Mouse (Mus musculus) macrophage (primary cell): ENCODE measurements around the gene Olfr639. TPM values are rescaled to one million over a fixed set of nuclear protein-coding genes. Genes with fewer than 3 reads are reported as not detected.
"Not testable (repeated sequence)": the region's sequence is repeated elsewhere in the genome, so short reads cannot be mapped to it uniquely, and the experiment has no call there.

Experiments
- H3K27ac ChIP-seq: fragments of 350-480 bp; formaldehyde crosslinking; 2 replicates; pipeline ENCODE4 v1.9.0; 2021
- H3K36me3 ChIP-seq: fragments of 350-480 bp; formaldehyde crosslinking; 2 replicates; pipeline ENCODE4 v1.9.0; 2021; ENCODE audit errors: inconsistent target
- H3K4me3 ChIP-seq: fragments of 350-480 bp; formaldehyde crosslinking; 2 replicates; pipeline ENCODE4 v1.9.0; 2021; ENCODE audit errors: inconsistent target
- H3K79me2 ChIP-seq: fragments of 350-480 bp; formaldehyde crosslinking; 2 replicates; pipeline ENCODE4 v1.9.0; 2021; ENCODE audit errors: inconsistent target
- WGBS: methylation state at CpG from one replicate; pipeline ENCODE4 v1.1.7; 2026; ENCODE audit warnings: inconsistent platforms; ENCODE audit not compliant: missing documents; 5-methylcytosine and 5-hydroxymethylcytosine counted together
- polyA plus RNA-seq: library from polyadenylated mRNA; stranded (reverse); fragments of 250-400 nt; gene quantifications from 3 replicates; pipeline ENCODE4 v1.2.4, GENCODE M21; 2018; ENCODE audit warnings: inconsistent platforms
- total RNA-seq, 78 experiments: library from RNA; depleted of rRNA; stranded (reverse); fragments of 250-400 nt; gene quantifications; 1 replicate in 9 of 78; 2 replicates in 24 of 78; 3 replicates in 43 of 78; 4 replicates in 2 of 78; pipeline ENCODE4 v1.2.4; 2018; ENCODE audit warnings: inconsistent platforms in 56 of 78

Olfr639 gene
- under 1 TPM in 12 of 26 experiments, not detected in 14; 0.08 to 0.27 (median 0.15) TPM for total RNA-seq (2018; cell fraction: chromatin; rRNA removed)
- total RNA-seq (2018; cell fraction: cytosol; rRNA removed), result not detected
- total RNA-seq (2018; cell fraction: nucleus; rRNA removed), result under 1 TPM in 2 of 26 experiments, not detected in 24; 0.07 to 0.12 TPM
- not detected in 3 replicates for polyA plus RNA-seq

DNA sequence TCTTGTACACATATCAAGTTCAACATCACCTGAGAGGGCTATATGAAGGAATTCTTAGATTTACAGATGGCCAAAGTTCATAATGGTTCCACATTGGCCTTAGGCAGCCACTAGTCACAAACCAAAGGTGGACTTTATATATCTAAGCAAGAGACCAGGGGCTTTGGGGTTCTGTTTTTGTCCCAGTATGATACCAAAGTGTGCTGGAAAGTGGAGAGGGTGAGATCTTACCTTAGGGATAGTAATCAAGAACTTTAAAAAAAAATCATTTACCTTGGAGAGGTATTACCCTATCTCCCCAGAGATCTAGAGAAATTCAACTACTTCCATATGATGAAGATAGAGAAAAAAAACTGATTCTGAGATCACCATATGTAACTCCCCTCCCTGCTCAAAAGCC, at the start of gene Olfr639:
Olfr639 (minus strand) TSS at position 101 of the 400 bp plus-strand sequence.
- Histone ChIP-seq H3K4me3 (no peak within 1 kb of the TSS), H3K27ac (no peak within 1 kb of the TSS), H3K79me2 (no peaks in the 10 kb centered on the region), H3K36me3 (no peaks in the 10 kb centered on the region)

GRCm38 (mm10) chr7:104061345-104061744, 44.2 kb upstream of the Olfr639 start, which contains the start of gene 4930516K23Rik:
TSS of gene 4930516K23Rik (minus strand) at chr7:104061445.
- WGBS, result 79% methylated on average over 2 of the region's 2 CpGs

DNA sequence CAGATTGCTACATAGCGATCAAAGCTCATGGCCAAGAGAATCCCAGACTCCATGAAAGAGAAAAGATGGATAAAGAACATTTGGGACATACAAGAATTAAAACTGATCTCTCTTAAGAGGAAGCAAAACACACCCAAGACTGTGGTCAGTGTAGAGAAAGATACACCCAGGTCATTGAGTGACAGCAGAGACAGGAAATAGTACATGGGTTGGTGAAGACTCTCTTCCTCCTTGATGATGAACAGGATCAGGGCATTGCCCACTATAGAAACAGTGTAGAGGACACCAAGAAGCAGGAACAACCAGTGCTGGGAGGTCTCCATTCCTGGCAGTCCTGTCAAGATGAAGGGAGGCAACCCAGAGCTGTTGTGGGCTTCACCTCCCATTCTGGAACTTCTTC, 42.1 kb upstream of the Olfr639 start:
- no peaks in the 10 kb centered on the region for H3K36me3 ChIP-seq
- no peaks in the 10 kb centered on the region for H3K79me2 ChIP-seq
- no peak overlapping the region for H3K27ac ChIP-seq
- no peak overlapping the region for H3K4me3 ChIP-seq
- whole genome bisulfite sequencing, result 100% methylated on average over 1 of the region's 1 CpGs

More at GRCm38 (mm10) chr7:104061345-104061744, 44.2 kb upstream of the Olfr639 start, which contains the start of gene 4930516K23Rik:
- no peak within 1 kb of the TSS for H3K27ac ChIP-seq
- no peak within 1 kb of the TSS for H3K4me3 ChIP-seq
- no peaks in the 10 kb centered on the region for H3K79me2 ChIP-seq
- no peaks in the 10 kb centered on the region for H3K36me3 ChIP-seq

- no peaks in the 10 kb centered on the region for H3K79me2 ChIP-seq
- no peak within 1 kb of the TSS for H3K27ac ChIP-seq
- no peaks in the 10 kb centered on the region for H3K36me3 ChIP-seq
- H3K4me3 ChIP-seq, result no peak within 1 kb of the TSS
- 82% methylated on average over 1 of the region's 1 CpGs for WGBS
Observed at GRCm38 (mm10) chr7:104052566-104052965, 35.5 kb upstream of the Olfr639 start, which contains the start of gene Olfr642. TSS of gene Olfr642 (minus strand) at chr7:104052666.

- no peaks in the 10 kb centered on the region for H3K79me2 ChIP-seq
- no peaks in the 10 kb centered on the region for H3K36me3 ChIP-seq
- H3K4me3 ChIP-seq, result no peak overlapping the region
- 62% methylated on average over 4 of the region's 4 CpGs for WGBS
- H3K27ac ChIP-seq, result no peak overlapping the region
Observed at GRCm38 (mm10) chr7:104050745-104051144, 33.6 kb upstream of the Olfr639 start.

DNA sequence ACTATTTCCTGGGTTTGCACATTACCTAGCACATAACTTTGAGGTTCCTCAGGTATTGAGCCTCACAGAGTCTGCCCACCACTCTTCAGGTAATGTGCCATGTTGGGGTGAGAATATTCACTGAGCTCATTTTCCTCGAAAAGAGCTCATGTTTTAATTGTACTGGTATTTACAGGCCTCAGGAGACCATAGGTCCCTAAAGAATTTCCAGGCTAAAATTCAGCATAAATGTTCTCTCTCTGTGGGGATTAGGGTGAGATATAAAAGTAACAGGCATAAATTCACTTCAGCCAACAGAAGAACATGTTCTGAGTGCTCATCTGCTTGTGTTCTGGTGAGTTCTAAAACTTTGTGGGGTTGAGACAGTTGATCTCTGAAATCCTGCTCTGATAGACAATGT, 18.0 kb upstream of the Olfr639 start, which contains the start of gene Olfr641:
Olfr641 (plus strand) TSS at position 301 of the 400 bp plus-strand sequence.
- Histone ChIP-seq H3K36me3 (no peaks in the 10 kb centered on the region), H3K4me3 (no peak within 1 kb of the TSS), H3K27ac (no peak within 1 kb of the TSS), H3K79me2 (no peaks in the 10 kb centered on the region)
- 100% methylated on average over 1 of the region's 1 CpGs for WGBS

DNA sequence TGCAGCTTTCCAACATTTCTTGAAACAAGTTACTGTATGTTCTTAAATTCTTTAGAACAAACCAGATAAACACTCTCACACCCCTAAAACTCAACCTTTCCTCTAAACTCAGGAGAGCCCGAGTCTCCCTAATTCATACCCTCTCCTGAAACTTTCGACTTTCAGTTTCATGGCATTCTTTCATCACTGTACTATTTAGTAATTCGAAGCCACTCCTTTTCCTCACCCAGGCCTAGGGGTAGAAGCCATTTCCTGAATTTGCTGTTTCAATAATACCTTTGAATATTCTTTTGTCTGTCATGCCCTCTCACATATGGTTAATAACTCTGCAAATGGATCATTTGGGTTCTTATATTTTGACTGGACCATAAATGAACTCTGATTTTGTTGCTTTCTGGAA, 9.9 kb upstream of the Olfr639 start:
- Histone ChIP-seq H3K36me3 (no peaks in the 10 kb centered on the region), H3K4me3 (no peak overlapping the region), H3K27ac (no peak overlapping the region), H3K79me2 (no peaks in the 10 kb centered on the region)
- WGBS, result 29% methylated on average over 3 of the region's 3 CpGs

GRCm38 (mm10) chr7:104025473-104025872, 8.4 kb upstream of the Olfr639 start, which contains the start of gene Olfr640:
TSS of gene Olfr640 (minus strand) at chr7:104025573.
- WGBS, result 91% methylated on average over 6 of the region's 6 CpGs

DNA sequence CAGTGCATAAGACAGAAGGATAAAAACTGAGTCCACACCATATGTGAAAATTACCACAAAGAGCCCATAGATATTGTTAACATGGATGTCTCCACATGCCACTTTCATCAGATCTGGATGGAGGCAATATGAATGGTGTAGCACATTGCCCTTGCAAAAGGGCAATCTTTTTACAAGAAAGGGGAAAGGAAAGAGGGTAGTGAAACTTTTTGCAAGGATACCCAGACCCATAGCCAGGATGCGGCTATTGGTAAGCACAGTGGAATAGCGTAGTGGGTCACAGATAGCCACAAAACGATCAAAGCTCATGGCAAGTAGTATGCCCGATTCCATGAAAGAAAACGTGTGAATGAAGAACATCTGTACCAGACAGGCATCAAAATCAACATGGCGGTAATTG, 4.5 kb upstream of the Olfr639 start:
- Histone ChIP-seq H3K36me3 (no peaks in the 10 kb centered on the region), H3K27ac (no peak overlapping the region), H3K79me2 (no peaks in the 10 kb centered on the region), H3K4me3 (no peak overlapping the region)
- WGBS, result 65% methylated on average over 6 of the region's 6 CpGs

More at GRCm38 (mm10) chr7:104025473-104025872, 8.4 kb upstream of the Olfr639 start, which contains the start of gene Olfr640:
- H3K36me3 ChIP-seq, result no peaks in the 10 kb centered on the region
- no peaks in the 10 kb centered on the region for H3K79me2 ChIP-seq
- no peak within 1 kb of the TSS for H3K4me3 ChIP-seq
- no peak within 1 kb of the TSS for H3K27ac ChIP-seq

GRCm38 (mm10) chr7:104018953-104019352, 1.9 kb upstream of the Olfr639 start:
- no peaks in the 10 kb centered on the region for H3K79me2 ChIP-seq
- no peak overlapping the region for H3K27ac ChIP-seq
- no peak overlapping the region for H3K4me3 ChIP-seq
- H3K36me3 ChIP-seq, result no peaks in the 10 kb centered on the region
- 60% methylated on average over 1 of the region's 1 CpGs for WGBS

DNA sequence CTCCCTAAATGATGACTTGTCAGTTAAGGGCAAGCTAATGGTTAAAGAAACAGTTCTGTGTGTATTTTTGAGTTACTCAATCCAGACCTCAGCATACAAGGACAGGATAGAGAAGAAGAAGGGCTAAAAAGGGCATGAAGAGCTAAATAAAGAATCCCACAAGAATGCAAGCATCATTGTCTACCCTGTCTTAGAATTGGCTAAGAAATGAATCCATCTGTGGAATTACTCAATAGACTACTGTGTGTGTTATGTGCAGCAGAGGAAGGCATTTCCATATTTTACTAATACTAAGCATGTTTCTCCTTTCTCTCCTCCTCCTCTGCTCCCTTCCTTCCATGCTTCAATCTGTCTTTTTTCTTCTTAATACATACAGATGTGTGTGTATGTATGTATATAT, 18.0 kb downstream of the Olfr639 start:
- Histone ChIP-seq H3K36me3 (no peaks in the 10 kb centered on the region), H3K4me3 (no peak overlapping the region), H3K27ac (no peak overlapping the region), H3K79me2 (no peaks in the 10 kb centered on the region)

DNA sequence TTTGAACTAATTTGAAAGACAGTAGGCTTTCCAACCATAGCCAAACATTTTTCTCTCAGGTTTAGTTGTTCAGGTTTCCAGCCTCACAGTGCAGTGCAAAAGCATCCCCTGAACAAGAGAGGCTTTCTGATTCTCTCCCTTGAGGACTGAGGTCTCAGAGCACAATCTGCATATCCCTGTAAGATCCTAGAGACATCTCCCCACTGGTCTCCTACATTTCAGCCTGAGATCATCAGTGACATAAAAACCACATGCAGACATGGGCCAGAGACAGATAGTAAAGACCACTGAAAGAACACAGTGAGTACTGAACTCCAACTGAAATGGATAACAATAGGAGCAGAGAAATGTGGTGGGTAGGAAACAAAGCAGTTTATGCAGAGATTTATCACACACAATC, 18.7 kb downstream of the Olfr639 start, which contains the start of gene Olfr638:
Olfr638 (plus strand) TSS at position 301 of the 400 bp plus-strand sequence.
- no peaks in the 10 kb centered on the region for H3K36me3 ChIP-seq
- H3K27ac ChIP-seq, result no peak within 1 kb of the TSS
- H3K79me2 ChIP-seq, result no peaks in the 10 kb centered on the region
- no peak within 1 kb of the TSS for H3K4me3 ChIP-seq

DNA sequence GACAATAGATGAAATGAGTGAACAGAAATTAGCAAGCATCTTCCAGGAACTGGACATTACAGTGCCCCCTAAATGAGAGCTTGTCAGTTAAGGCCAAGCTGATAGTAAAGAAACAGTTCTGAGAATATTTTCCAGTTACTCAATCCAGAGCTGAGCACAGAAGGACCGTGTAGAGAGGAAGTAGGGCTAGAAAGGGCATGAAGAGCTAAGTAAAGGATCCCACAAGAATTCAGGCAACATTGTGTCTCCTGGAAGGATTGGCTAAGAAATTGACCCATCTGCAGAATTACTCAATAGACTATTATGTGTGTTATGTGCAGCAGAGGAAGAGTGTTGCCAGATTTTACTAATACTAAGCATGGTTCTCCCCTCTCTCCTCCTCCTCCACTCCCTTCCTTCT, 45.3 kb downstream of the Olfr639 start:
- Histone ChIP-seq H3K79me2 (no peaks in the 10 kb centered on the region), H3K36me3 (no peaks in the 10 kb centered on the region), H3K4me3 (no peak overlapping the region), H3K27ac (no peak overlapping the region)
- WGBS, result 6% methylated on average over 1 of the region's 1 CpGs

DNA sequence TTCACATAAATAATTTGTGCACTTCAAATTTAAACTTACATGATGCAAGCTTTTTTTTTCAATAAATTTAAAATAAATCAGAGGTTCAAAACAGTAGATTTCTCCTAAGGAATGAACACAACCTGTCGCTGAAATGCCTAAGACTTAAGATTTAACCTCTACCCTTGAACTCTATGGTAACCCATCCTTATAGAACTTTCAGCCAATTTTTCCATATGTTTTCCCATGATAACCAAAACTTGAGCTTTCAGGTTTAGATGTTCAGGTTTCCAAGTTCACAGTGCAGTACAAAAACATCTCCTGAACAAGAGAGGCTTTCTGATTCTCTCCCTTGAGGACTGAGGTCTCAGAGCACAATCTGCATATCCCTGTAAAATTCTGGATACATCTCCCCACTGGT, 46.3 kb downstream of the Olfr639 start, which contains the start of gene Olfr635:
Olfr635 (plus strand) TSS at position 301 of the 400 bp plus-strand sequence.
- Histone ChIP-seq H3K27ac (no peak within 1 kb of the TSS), H3K4me3 (no peak within 1 kb of the TSS), H3K36me3 (no peaks in the 10 kb centered on the region), H3K79me2 (no peaks in the 10 kb centered on the region)
- WGBS, result 90% methylated on average over 1 of the region's 1 CpGs

- H3K36me3 ChIP-seq, H3K4me3 ChIP-seq, H3K27ac ChIP-seq, H3K79me2 ChIP-seq: not testable (repeated sequence)
- WGBS, result 96% methylated on average over 22 of the region's 22 CpGs
Observed at GRCm38 (mm10) chr7:103966873-103967272, 50.2 kb downstream of the Olfr639 start.
